Comparison of ENCODE assay signal across 8 mouse cellular contexts in genomic region chr9:111117794-111118251, GRCm38 (mm10). TPM values are rescaled to one million over a fixed set of nuclear protein-coding genes. Genes with fewer than 3 reads are reported as not detected.
DNase-seq lines count a peak whose midpoint lies in the region; ATAC-seq and TF ChIP-seq lines count a peak whose summit lies in the region.

No protein-coding gene starts in this region.

- peak; percentile 76 for DNase-seq in G1E (ENCODE audit: low spot score)
- peak; percentile 89 for DNase-seq in cerebellum, adult 11-12 months
- DNase-seq in heart, postnatal 36 days, result peak; percentile 89 to 92
- DNase-seq in layer of hippocampus, adult 9-11 months, result peak; percentile 73
- peak; percentile 93 for DNase-seq in lung, postnatal 0 days (ENCODE audit: low spot score)
- DNase-seq in ovary, postnatal 36 days (ENCODE audit: low spot score), result peak; percentile 88
- peak; percentile 85 for DNase-seq in thymus, postnatal 25 days

- intact Hi-C loops in heart, postnatal 36 days (cut with DNase I), result loop anchor here (2.0 kb wide), 1 partner anchor 29 kb away; no protein-coding TSS in a partner anchor

- peak overlapping the region; percentile 84 for H3K4me3 ChIP-seq in G1E (ENCODE audit: low read depth, low read length)
- peak overlapping the region; percentile 98 for H3K4me3 ChIP-seq in forebrain, embryonic 16.5 days (replicated peaks; ENCODE audit: low read length)
- peak overlapping the region; percentile 98 for H3K4me3 ChIP-seq in lung, postnatal 0 days (ENCODE audit: low read depth, low read length)

- H3K9ac ChIP-seq in forebrain, embryonic 16.5 days (replicated peaks; ENCODE audit: low read depth, low read length), result peak overlapping the region; percentile 95
- H3K9ac ChIP-seq in lung, postnatal 0 days (replicated peaks; ENCODE audit: low read depth), result peak overlapping the region; percentile 69

- H3K4me2 ChIP-seq in forebrain, embryonic 16.5 days (ENCODE audit: low read length), result peak overlapping the region; percentile 72
- peak overlapping the region; percentile 88 for H3K4me2 ChIP-seq in lung, postnatal 0 days (replicated peaks; ENCODE audit: low read depth, low read length)

- TF ChIP-seq EP300 in lung, postnatal 0 days (IDR thresholded peaks at IDR 0.05), result no peak

- ATAC-seq in G1E (ENCODE audit: extremely low read depth, insufficient number of reproducible peaks, low FRiP score, poor library complexity, severe bottlenecking), result peak; percentile 66
- peak; percentile 97 for ATAC-seq in forebrain, embryonic 16.5 days
- ATAC-seq in lung, postnatal 0 days, result peak; percentile 94

- no peaks in the 10 kb centered on the region for H3K9me3 ChIP-seq in G1E (replicated peaks)
- no peaks in the 10 kb centered on the region for H3K9me3 ChIP-seq in forebrain, embryonic 16.5 days (ENCODE audit: control insufficient read depth, low read length)
- no peaks in the 10 kb centered on the region for H3K9me3 ChIP-seq in lung, postnatal 0 days (ENCODE audit: low read length)

- TF ChIP-seq CTCF in G1E (IDR thresholded peaks at IDR 0.05; ENCODE audit: low read depth, low read length), result no peak
- no peak for TF ChIP-seq CTCF in lung, postnatal 0 days (IDR thresholded peaks at IDR 0.05)

- WGBS in forebrain, embryonic 16.5 days, result under 1% methylated on average over 55 of the region's 56 CpGs
- WGBS in lung, postnatal 0 days, result under 1% methylated on average over 36 of the region's 56 CpGs

- H3K4me1 ChIP-seq in G1E (ENCODE audit: insufficient read depth, low read depth, low read length), result peaks cover 18% of the 10 kb centered on the region
- peaks cover 16% of the 10 kb centered on the region for H3K4me1 ChIP-seq in forebrain, embryonic 16.5 days (replicated peaks; ENCODE audit: control insufficient read depth, insufficient read depth, low read length)
- H3K4me1 ChIP-seq in lung, postnatal 0 days (ENCODE audit: insufficient read depth, low read depth, low read length), result peaks cover 6% of the 10 kb centered on the region

- peaks cover 21% of the 10 kb centered on the region for H3K36me3 ChIP-seq in G1E (replicated peaks)
- no peaks in the 10 kb centered on the region for H3K36me3 ChIP-seq in forebrain, embryonic 16.5 days (ENCODE audit: control insufficient read depth, insufficient read depth)
- no peaks in the 10 kb centered on the region for H3K36me3 ChIP-seq in lung, postnatal 0 days (ENCODE audit: insufficient read depth, low read length)

- peak overlapping the region; percentile 66 for H3K27ac ChIP-seq in forebrain, embryonic 16.5 days (ENCODE audit: low read length)
- peak overlapping the region; percentile 92 for H3K27ac ChIP-seq in lung, postnatal 0 days (ENCODE audit: low read length)

- H3K27me3 ChIP-seq in G1E (ENCODE audit: insufficient read depth, low read length), result no peaks in the 10 kb centered on the region
- H3K27me3 ChIP-seq in forebrain, embryonic 16.5 days (replicated peaks; ENCODE audit: control insufficient read depth, insufficient read depth, low read length), result no peaks in the 10 kb centered on the region
- no peaks in the 10 kb centered on the region for H3K27me3 ChIP-seq in lung, postnatal 0 days (replicated peaks; ENCODE audit: insufficient read depth, low read length)

RNA-seq across cellular contexts. Expression of gene Lrrfip2, which starts 0.4 kb away (rescaled TPM):
- 33.6 and 38.4 TPM in 2 replicates for total RNA-seq in G1E (2014; fragmentation: Nextera tagmentation)
- 28.4 and 30.4 TPM in 2 replicates for total RNA-seq in G1E (2017)
- 11.7 and 14.3 TPM in 2 replicates for polyA plus RNA-seq in G1E (2012)
- 41.1 and 43.2 TPM in 2 replicates for polyA plus RNA-seq in forebrain, embryonic 16.5 days (2015; fragmentation: Nextera tagmentation; extraction: Ambion mirVana)
- total RNA-seq in heart, postnatal 36 days (2021), result 10 to 100 TPM; 93.5 to 97.6 TPM
- polyA plus RNA-seq in lung, postnatal 0 days (2015; fragmentation: Nextera tagmentation; extraction: Ambion mirVana), result 47.7 and 54.2 TPM in 2 replicates

Comparison
In these comparisons a context has a peak if more than half of its experiments do, and no peak if none do; other contexts are left out.
1. Peak in every context shown above with its lines: DNase-seq, ATAC-seq, H3K4me3 ChIP-seq and H3K27ac ChIP-seq.